Mouse (Mus musculus) layer of hippocampus, postnatal 36 days (tissue): Measurements from ENCODE around the gene Tirap. TPM values are rescaled to one million over a fixed set of nuclear protein-coding genes. Genes with fewer than 3 reads are reported as not detected.

ENCODE experiments used
- DNase-seq, 2 experiments: peaks; one replicate each; pipeline ENCODE4 v3.0.0; 2022
- total RNA-seq, 2 experiments: library from RNA; stranded (reverse); gene quantifications; 2 replicates each; pipeline ENCODE4 v1.2.3; 2021

The Tirap gene
- 1 to 10 TPM; 1.5 to 2.4 TPM for total RNA-seq

- DNase-seq = peak; percentile 80 to 81
These were observed at the start of gene Tirap, which contains the start of gene Srpr for GRCm38 (mm10) chr9:35199772-35200471. Tirap (minus strand) TSS chr9:35200291. Srpr (plus strand) TSS chr9:35200175.

GRCm38 (mm10) chr9:35249476-35249875, 49.4 kb upstream of the Tirap start:
- DNase-seq = no peak

GRCm38 (mm10) chr9:35247405-35247804, 47.3 kb upstream of the Tirap start:
- no peak for DNase-seq

GRCm38 (mm10) chr9:35239734-35240133, 39.6 kb upstream of the Tirap start:
- no peak for DNase-seq

- DNase-seq = no peak
These were observed 39.0 kb upstream of the Tirap start for GRCm38 (mm10) chr9:35238915-35239571.

- DNase-seq = no peak
These were observed 38.3 kb upstream of the Tirap start for GRCm38 (mm10) chr9:35238371-35238770.

- DNase-seq = no peak
These were observed 35.9 kb upstream of the Tirap start for GRCm38 (mm10) chr9:35235996-35236395.

GRCm38 (mm10) chr9:35228671-35229070, 28.6 kb upstream of the Tirap start:
- no peak for DNase-seq

- no peak for DNase-seq
These were observed 23.4 kb upstream of the Tirap start for GRCm38 (mm10) chr9:35223466-35223865.

- no peak for DNase-seq
These were observed 17.9 kb upstream of the Tirap start for GRCm38 (mm10) chr9:35217963-35218362.

GRCm38 (mm10) chr9:35211573-35212511, 11.8 kb upstream of the Tirap start:
- DNase-seq = no peak

GRCm38 (mm10) chr9:35210542-35211474, 10.7 kb upstream of the Tirap start, which contains the start of gene Foxred1:
Foxred1 (minus strand) TSS chr9:35211055.
- peak; percentile 99 for DNase-seq

- no peak for DNase-seq
These were observed 4.3 kb upstream of the Tirap start for GRCm38 (mm10) chr9:35204421-35204820.

- DNase-seq = no peak
These were observed 3.4 kb upstream of the Tirap start for GRCm38 (mm10) chr9:35203536-35203935.

- no peak for DNase-seq
These were observed 504 bp upstream of the Tirap start for GRCm38 (mm10) chr9:35200529-35201060.

GRCm38 (mm10) chr9:35198945-35199771, 933 bp downstream of the Tirap start:
- DNase-seq = peak in 1 of 2 experiments; percentile 18

- no peak for DNase-seq
These were observed 1.7 kb downstream of the Tirap start for GRCm38 (mm10) chr9:35198351-35198750.

- DNase-seq = no peak
These were observed 2.5 kb downstream of the Tirap start for GRCm38 (mm10) chr9:35197625-35198024.

GRCm38 (mm10) chr9:35194048-35194447, 6.0 kb downstream of the Tirap start:
- DNase-seq = no peak

GRCm38 (mm10) chr9:35192983-35193542, 7.0 kb downstream of the Tirap start:
- DNase-seq = no peak
